Mouse (Mus musculus): ENCODE measurements at regions not wholly inside any gene's neighbourhood (a gene's known extent, or its start where the extent isn't known, plus 50 kb on each side); places are given as distances from the start of the nearest gene placed in this dataset.

GRCm38 (mm10) chr16:87225595-87225994 lies 128.4 kb upstream of the N6amt1 start:
- DNase-seq (ENCODE audit: low spot score): no peak

DNA sequence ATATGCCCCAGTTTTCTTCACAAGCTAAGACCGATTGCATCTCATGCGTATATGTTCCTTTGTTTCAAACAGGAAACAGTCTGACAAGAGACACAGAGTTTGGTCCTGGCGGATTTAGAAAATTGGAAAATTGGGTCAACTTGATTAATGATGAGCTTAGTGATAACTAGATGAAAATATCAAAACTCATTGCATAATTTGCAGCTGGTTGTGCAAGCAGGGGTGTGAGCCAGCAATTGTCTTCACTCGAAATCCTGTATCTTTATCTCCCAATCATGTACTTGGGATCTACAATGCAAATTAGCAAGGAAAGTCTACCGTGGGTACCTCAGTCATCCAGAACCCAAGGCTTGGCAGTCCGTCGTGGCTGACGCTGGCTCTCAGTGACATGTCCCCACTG lies 128.9 kb upstream of the N6amt1 start:
- DNase-seq (ENCODE audit: low spot score): no peak

DNA sequence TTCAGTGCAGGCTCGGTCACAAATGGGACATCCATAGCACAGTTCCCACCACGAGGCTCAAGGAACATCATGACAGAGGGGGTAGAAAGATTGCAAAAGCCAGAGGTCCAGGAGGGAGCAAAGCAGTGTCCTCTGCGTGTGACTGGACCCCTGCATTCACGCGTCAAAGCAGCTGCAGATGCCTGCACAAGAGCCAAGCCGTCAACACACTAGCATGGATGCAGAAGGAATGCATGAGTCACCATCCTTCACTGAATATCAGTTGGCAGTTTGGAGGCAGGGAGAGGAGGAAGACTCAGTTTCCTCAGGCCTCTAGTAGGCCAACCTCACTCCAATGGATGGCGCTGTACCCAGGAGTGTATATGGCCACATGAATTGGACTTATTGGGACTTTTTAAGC lies 130.0 kb upstream of the N6amt1 start:
- no peak for DNase-seq (ENCODE audit: low spot score)

DNA sequence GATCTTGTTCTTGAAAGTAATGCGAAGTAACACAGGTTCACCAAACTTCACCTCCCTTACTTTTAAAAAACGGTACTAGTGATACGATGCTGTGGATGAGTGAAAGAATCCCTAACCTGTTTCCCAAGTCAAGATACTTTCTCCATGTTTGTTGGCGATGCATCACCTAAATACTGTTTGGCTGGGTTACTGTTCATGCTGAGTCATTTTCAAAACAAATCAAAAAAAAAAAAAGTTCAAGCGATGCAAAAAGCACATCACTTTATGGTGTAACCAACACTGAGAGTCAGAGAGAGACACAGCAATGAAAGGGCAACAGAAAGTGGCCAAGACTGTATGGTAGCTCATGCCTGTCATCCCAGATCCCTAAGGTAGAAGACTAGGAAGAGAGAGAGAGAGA lies 133.4 kb upstream of the N6amt1 start:
- DNase-seq (ENCODE audit: low spot score): no peak

DNA sequence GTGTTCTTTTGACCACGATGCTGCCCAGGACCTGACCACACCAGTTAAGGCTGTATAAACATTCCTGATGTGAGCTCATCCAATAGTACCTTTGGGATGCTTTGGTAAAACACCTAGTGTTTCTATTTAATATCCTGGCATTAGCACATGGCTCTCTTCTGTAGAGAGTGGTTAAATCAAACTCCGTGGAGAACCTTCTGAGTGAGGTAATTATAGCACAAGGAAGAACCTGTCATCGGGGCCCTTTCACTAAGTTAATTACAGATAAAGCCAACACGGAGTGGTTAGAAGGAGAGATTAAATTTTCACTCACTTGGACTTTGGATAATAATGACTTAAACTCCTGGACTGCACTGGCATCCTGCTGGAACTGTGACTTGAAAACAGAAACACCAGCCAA lies 133.8 kb upstream of the N6amt1 start:
- no peak for DNase-seq (ENCODE audit: low spot score)

DNA sequence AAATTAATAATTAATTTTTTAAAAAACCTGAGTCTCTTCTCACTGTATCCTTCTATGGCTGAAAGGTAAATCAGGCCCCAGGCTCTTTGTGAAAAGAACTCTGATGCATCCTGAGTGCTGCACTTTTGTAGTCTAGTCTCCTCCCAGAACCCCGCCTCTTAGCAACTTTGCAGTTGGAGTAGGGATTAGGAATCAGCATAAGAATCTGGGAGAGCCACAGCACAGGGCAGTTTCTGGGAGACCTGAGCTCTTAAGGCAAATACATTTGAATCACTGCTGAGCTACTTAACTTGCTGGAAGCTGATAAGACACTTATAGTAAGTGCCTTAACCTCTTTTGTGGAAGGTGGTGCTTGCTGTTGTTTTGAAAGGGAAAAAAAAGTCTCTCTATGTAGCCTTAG lies 146.1 kb upstream of the N6amt1 start:
- no peak for DNase-seq (ENCODE audit: low spot score)

DNA sequence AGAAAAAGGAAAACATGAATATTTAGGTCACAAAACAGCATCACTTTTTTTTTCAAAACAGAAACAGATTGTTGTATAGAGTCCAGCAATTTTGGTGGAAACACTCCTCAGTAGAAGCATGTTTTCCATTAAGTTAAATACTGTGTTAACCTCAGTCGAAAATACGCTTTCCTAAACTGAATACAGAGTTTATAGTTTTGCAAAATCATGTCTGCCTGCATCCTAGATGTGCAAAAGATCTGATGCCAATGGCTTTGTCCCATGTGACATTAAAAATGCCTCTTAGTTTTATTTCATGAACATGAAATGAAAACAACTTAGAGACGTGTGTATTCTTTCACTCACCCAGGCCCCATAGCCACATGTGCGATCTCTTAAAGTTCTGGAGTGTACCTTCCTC lies 163.5 kb upstream of the N6amt1 start:
- no peak for DNase-seq (ENCODE audit: low spot score)

GRCm38 (mm10) chr16:87188737-87189136 lies 165.2 kb upstream of the N6amt1 start:
- no peak for DNase-seq (ENCODE audit: low spot score)

DNA sequence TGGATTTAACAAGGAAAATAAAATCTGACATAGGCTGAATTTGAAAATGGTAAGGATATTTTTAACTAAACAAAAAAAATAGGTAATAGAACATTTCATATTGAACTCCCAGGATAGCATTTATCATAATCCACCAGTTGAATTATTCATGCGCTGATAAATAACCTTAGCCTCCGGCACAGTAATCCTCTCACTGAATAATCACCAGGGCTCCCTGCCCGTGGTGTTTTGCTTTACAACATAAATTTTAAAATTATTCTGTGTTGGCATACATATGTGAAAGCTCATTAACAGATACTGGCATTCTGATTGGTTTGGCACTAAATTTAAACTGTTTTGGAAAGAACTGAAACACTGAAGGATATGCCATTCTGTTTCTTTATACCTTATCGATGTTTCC lies 181.6 kb upstream of the N6amt1 start:
- DNase-seq (ENCODE audit: low spot score): no peak

DNA sequence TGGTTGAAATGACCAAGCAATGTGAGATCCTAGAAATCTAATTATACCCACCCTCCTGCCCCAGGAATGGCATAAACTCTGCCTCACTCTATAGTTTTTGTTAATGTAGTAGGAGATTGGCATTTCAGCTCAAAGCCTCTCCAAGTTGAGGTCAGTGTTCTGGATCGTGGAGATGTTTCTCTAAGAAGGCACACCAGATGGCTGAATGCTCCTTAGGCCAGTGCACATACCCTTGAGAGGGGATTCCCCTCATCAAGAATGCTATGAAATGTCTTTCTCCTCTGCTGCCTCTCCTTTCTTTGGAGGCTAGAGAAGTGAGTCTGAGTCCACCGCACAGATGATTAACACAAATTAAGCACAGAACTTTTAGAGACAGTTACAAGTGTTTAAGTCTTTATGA lies 214.7 kb upstream of the N6amt1 start:
- no peak for DNase-seq (ENCODE audit: low spot score)

- no peak for DNase-seq (ENCODE audit: low spot score)
Observed at GRCm38 (mm10) chr16:87136503-87136902, 217.5 kb upstream of the N6amt1 start.

DNA sequence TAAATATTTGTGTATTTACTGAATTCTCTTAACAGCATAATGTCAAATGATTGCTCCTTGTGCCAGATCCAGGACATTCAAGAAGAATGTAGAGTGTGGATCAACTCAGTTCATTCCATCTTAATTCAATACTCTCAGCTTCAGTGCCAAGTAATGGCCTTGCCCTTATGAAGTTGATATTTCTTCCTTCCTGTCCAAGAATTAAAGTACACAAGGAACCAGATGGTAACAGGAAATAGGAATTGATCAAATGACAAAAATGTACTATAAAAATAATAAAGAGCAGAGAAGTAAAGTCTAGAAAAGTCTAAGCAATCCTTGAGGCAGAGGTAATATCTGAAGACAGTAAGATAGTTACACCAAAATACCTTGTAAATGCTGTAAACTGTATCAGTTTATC lies 219.5 kb upstream of the N6amt1 start:
- DNase-seq (ENCODE audit: low spot score): no peak

- DNase-seq (ENCODE audit: low spot score): no peak
Observed at GRCm38 (mm10) chr16:87133874-87134273, 220.1 kb upstream of the N6amt1 start.

GRCm38 (mm10) chr16:87132082-87132481 lies 221.9 kb upstream of the N6amt1 start:
- no peak for DNase-seq (ENCODE audit: low spot score)

- no peak for DNase-seq (ENCODE audit: low spot score)
Observed at GRCm38 (mm10) chr16:87130733-87131640, 223.0 kb upstream of the N6amt1 start.

DNA sequence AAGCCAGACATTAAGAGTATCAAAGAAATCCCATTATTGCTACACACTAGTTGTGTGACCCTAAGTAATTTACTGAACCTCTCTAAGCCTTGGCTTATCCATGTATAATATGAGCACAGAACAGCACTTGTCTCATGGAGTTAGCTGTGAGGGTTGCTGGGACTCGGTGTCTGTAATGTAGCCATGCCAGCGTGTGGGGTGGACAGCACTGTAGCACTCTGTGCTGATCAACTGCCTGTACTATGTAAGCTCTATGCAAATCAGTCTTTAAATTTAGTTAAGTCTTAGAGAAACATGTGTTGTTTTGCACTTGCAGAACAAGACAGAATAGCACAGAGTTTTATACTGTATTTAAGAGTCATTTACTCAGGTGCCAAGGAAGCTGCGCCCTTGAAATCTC lies 225.0 kb upstream of the N6amt1 start:
- no peak for DNase-seq (ENCODE audit: low spot score)

- DNase-seq (ENCODE audit: low spot score): no peak
Observed at GRCm38 (mm10) chr16:87128230-87128629, 225.8 kb upstream of the N6amt1 start.

GRCm38 (mm10) chr16:87124519-87124918 lies 229.5 kb upstream of the N6amt1 start:
- DNase-seq (ENCODE audit: low spot score): no peak

DNA sequence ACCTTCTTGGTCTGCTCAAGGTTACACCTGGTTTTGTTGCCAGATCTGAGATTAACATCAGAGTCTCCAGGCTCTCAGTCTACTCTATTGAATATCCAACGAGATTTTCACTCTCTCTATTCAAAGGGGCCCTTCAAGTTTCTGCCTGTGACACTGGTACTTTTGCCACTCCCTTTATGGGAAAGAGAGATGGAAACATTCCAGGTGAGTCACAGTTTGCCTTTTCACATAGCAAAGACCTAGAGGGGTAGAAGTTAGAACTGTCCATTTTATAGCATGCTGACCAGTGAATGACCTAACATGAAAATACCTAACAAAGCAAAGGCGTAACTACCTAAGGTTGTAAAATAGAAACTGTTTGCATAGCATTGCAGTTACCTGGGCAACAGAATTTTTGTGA lies 250.4 kb upstream of the N6amt1 start:
- DNase-seq (ENCODE audit: low spot score): no peak

- no peak for DNase-seq (ENCODE audit: low spot score)
Observed at GRCm38 (mm10) chr16:87102057-87102456, 251.9 kb upstream of the N6amt1 start.

DNA sequence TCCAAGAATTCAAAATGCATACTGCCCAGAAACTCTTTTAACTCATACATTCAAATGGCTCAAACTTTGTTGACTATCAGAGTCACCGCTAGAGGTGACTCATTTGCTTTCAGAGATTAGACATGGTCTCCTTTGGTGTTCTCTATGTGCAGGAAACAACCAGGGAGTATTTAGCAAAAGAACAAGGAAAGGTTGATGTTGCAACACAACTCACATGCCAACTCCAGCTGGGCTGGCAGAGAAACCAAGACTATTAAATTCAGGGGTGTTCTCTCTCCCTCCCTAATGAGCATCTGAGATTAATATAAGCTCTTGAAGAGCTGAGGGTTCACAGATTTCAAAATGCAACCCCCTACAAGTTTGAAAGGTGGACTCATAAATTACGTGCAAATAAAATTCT lies 262.0 kb upstream of the N6amt1 start:
- DNase-seq (ENCODE audit: low spot score): no peak

GRCm38 (mm10) chr16:87089322-87089721 lies 264.7 kb upstream of the N6amt1 start:
- no peak for DNase-seq (ENCODE audit: low spot score)

GRCm38 (mm10) chr16:87083505-87083904 lies 270.5 kb upstream of the N6amt1 start:
- DNase-seq (ENCODE audit: low spot score): no peak

DNA sequence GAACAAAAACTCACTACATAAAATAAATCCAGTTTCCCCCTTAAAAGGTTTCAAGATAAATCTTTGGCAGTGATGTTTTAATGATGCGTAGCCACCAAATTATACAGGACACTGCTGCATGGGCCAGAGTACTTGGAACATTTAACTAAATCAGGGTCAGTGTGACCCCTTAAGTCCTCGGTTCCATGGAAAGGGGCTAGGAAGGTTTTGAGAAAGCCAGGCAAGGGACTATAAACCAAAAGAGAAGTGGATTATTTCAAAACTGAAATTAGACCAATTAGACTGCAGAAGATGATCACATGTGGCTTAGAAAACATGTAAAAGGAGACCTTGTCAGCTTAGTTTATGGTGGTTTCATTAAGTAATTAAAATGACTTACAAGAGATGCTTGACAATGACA lies 276.6 kb upstream of the N6amt1 start:
- DNase-seq (ENCODE audit: low spot score): no peak

Data from ovary, postnatal 14 days (tissue).